Mouse (Mus musculus) kidney, embryonic 16.5 days (tissue): ENCODE results near the gene Nlgn2. TPM values are rescaled to one million over a fixed set of nuclear protein-coding genes. Genes with fewer than 3 reads are reported as not detected.
A peak's percentile ranks its signal among the peaks of the same experiment; 100 is the strongest.
"Not testable (repeated sequence)": the region's sequence is repeated elsewhere in the genome, so short reads cannot be mapped to it uniquely, and the experiment has no call there.

Experiments used
- ATAC-seq: fragments of 200-750 bp; cut with Nextera tagmentation; 2 replicates; pipeline ENCODE4 v1.8.0; 2017; ENCODE audit warnings: moderate TSS enrichment; ENCODE audit not compliant: low FRiP score, low TSS enrichment
- H3K27ac ChIP-seq: fragments of 300-500 bp; sonication (generic); 2 replicates; pipeline ENCODE4 v1.5.1; 2014; ENCODE audit warnings: low read length
- H3K27me3 ChIP-seq: fragments of 300-500 bp; sonication (generic); 2 replicates; pipeline ENCODE4 v1.6.1; 2014; ENCODE audit warnings: low read length, control low read depth, mixed read lengths; ENCODE audit not compliant: insufficient read depth
- H3K36me3 ChIP-seq: fragments of 300-500 bp; sonication (generic); 2 replicates; pipeline ENCODE4 v1.6.1; 2014; ENCODE audit warnings: low read length, control low read depth, mixed read lengths; ENCODE audit not compliant: insufficient read depth
- H3K4me1 ChIP-seq: fragments of 300-500 bp; sonication (generic); 2 replicates; pipeline ENCODE4 v1.6.1; 2014; ENCODE audit warnings: low read length, control low read depth, mixed read lengths; ENCODE audit not compliant: insufficient read depth
- H3K4me2 ChIP-seq: fragments of 300-500 bp; sonication (generic); replicated peaks from 2 replicates; pipeline ENCODE4 v1.6.1; 2014; ENCODE audit warnings: low read depth, low read length
- H3K4me3 ChIP-seq: fragments of 300-500 bp; sonication (generic); 2 replicates; pipeline ENCODE4 v1.5.1; 2014; ENCODE audit warnings: mild to moderate bottlenecking, low read length
- H3K9ac ChIP-seq: fragments of 300-500 bp; sonication (generic); replicated peaks from 2 replicates; pipeline ENCODE4 v1.6.1; 2014; ENCODE audit warnings: low read length
- H3K9me3 ChIP-seq: fragments of 300-500 bp; sonication (generic); 2 replicates; pipeline ENCODE4 v1.6.1; 2016; ENCODE audit warnings: low read length, control low read depth
- WGBS: fragments of 180-500 bp; shearing (Covaris S2); extraction: QIAGEN DNeasy Blood & Tissue Kit; methylation state at CpG from one replicate; pipeline ENCODE4 v1.1.7; 2014; 5-methylcytosine and 5-hydroxymethylcytosine counted together
- polyA plus RNA-seq: library from polyadenylated mRNA; unstranded; fragments of >200 nt; fragmentation: Nextera tagmentation; extraction: Ambion mirVana; gene quantifications from 2 replicates; pipeline ENCODE4 v1.2.1, GENCODE M21; 2015

Nlgn2 gene
- polyA plus RNA-seq, 1 experiment from 2014 or later: 6.0 TPM

- Histone ChIP-seq H3K9ac (no peak overlapping the region), H3K4me1 (no peaks in the 10 kb centered on the region), H3K9me3 (no peaks in the 10 kb centered on the region), H3K27me3 (no peaks in the 10 kb centered on the region), H3K4me2 (no peak overlapping the region), H3K27ac (no peak overlapping the region), H3K36me3 (no peaks in the 10 kb centered on the region), H3K4me3 (no peak overlapping the region)
- WGBS: 81% methylated on average over 9 of the region's 9 CpGs
- ATAC-seq: no peak
Observed at GRCm38 (mm10) chr11:69865561-69865960, 28.0 kb upstream of the Nlgn2 start.

- H3K4me1 ChIP-seq: no peaks in the 10 kb centered on the region
- no peaks in the 10 kb centered on the region for H3K36me3 ChIP-seq
- no peak overlapping the region for H3K9ac ChIP-seq
- ATAC-seq: no peak
- no peak overlapping the region for H3K4me3 ChIP-seq
- no peaks in the 10 kb centered on the region for H3K9me3 ChIP-seq
- H3K27me3 ChIP-seq: no peaks in the 10 kb centered on the region
- H3K4me2 ChIP-seq: no peak overlapping the region
- WGBS: 31% methylated on average over 8 of the region's 8 CpGs
- no peak overlapping the region for H3K27ac ChIP-seq
Observed at GRCm38 (mm10) chr11:69864138-69864860, 26.7 kb upstream of the Nlgn2 start.

- 39% methylated on average over 3 of the region's 3 CpGs for WGBS
- not testable (repeated sequence) for H3K9me3 ChIP-seq, H3K4me1 ChIP-seq, H3K4me2 ChIP-seq, H3K4me3 ChIP-seq, H3K9ac ChIP-seq, H3K36me3 ChIP-seq, H3K27ac ChIP-seq, ATAC-seq, H3K27me3 ChIP-seq
Observed at GRCm38 (mm10) chr11:69863729-69864128, 26.1 kb upstream of the Nlgn2 start.

GRCm38 (mm10) chr11:69858113-69858998 is 20.8 kb upstream of the Nlgn2 start, which contains the start of gene Tnk1:
Gene Tnk1, minus strand, starts transcription at chr11:69858730.
- peak within 1 kb of the TSS; percentile 58; the same call in 1 of the 2 replicates for H3K27ac ChIP-seq
- H3K4me1 ChIP-seq: peaks cover 4% of the 10 kb centered on the region; the same call in 1 of the 2 replicates
- ATAC-seq: peak; percentile 59; the same call in 1 of the 2 replicates
- peak within 1 kb of the TSS; percentile 52 for H3K4me2 ChIP-seq
- H3K9ac ChIP-seq: peak within 1 kb of the TSS; percentile 68
- 18% methylated on average over 30 of the region's 30 CpGs for WGBS
- H3K4me3 ChIP-seq: peak within 1 kb of the TSS; percentile 45
- H3K9me3 ChIP-seq: no peaks in the 10 kb centered on the region
- peaks cover 15% of the 10 kb centered on the region for H3K27me3 ChIP-seq
- H3K36me3 ChIP-seq: no peaks in the 10 kb centered on the region

- 23% methylated on average over 16 of the region's 16 CpGs for WGBS
- no peak overlapping the region for H3K9ac ChIP-seq
- peak overlapping the region; percentile 29; the same call in 1 of the 2 replicates for H3K4me2 ChIP-seq
Observed at GRCm38 (mm10) chr11:69855347-69855746, 17.8 kb upstream of the Nlgn2 start.

GRCm38 (mm10) chr11:69854680-69855079 is 17.1 kb upstream of the Nlgn2 start:
- Histone ChIP-seq H3K27ac (no peak overlapping the region), H3K9ac (no peak overlapping the region)

More at GRCm38 (mm10) chr11:69855347-69855746, 17.8 kb upstream of the Nlgn2 start:
- Histone ChIP-seq H3K36me3 (peaks cover 20% of the 10 kb centered on the region), H3K4me1 (peaks cover 4% of the 10 kb centered on the region; the same call in 1 of the 2 replicates), H3K27ac (no peak overlapping the region), H3K9me3 (no peaks in the 10 kb centered on the region), H3K4me3 (no peak overlapping the region), H3K27me3 (peaks cover 15% of the 10 kb centered on the region)
- ATAC-seq: peak; percentile 41; the same call in 1 of the 2 replicates

GRCm38 (mm10) chr11:69853994-69854393 is 16.4 kb upstream of the Nlgn2 start:
- 61% methylated on average over 7 of the region's 7 CpGs for WGBS
- ATAC-seq: no peak
- H3K4me3 ChIP-seq: no peak overlapping the region
- peaks cover 15% of the 10 kb centered on the region for H3K27me3 ChIP-seq
- peaks cover 4% of the 10 kb centered on the region; the same call in 1 of the 2 replicates for H3K4me1 ChIP-seq
- no peak overlapping the region for H3K4me2 ChIP-seq
- H3K9ac ChIP-seq: no peak overlapping the region
- no peak overlapping the region for H3K27ac ChIP-seq
- H3K36me3 ChIP-seq: peaks cover 33% of the 10 kb centered on the region
- no peaks in the 10 kb centered on the region for H3K9me3 ChIP-seq

More at GRCm38 (mm10) chr11:69854680-69855079, 17.1 kb upstream of the Nlgn2 start:
- ATAC-seq: no peak
- peaks cover 15% of the 10 kb centered on the region for H3K27me3 ChIP-seq
- H3K36me3 ChIP-seq: peaks cover 26% of the 10 kb centered on the region
- no peaks in the 10 kb centered on the region for H3K9me3 ChIP-seq
- no peak overlapping the region for H3K4me3 ChIP-seq
- no peak overlapping the region for H3K4me2 ChIP-seq
- peaks cover 4% of the 10 kb centered on the region; the same call in 1 of the 2 replicates for H3K4me1 ChIP-seq
- WGBS: 80% methylated on average over 10 of the region's 10 CpGs

- no peak overlapping the region for H3K4me3 ChIP-seq
- H3K27me3 ChIP-seq: no peaks in the 10 kb centered on the region
- H3K9me3 ChIP-seq: no peaks in the 10 kb centered on the region
- ATAC-seq: no peak
- 77% methylated on average over 8 of the region's 8 CpGs for WGBS
- H3K27ac ChIP-seq: no peak overlapping the region
- no peak overlapping the region for H3K9ac ChIP-seq
- peaks cover 17% of the 10 kb centered on the region for H3K4me1 ChIP-seq
- no peak overlapping the region for H3K4me2 ChIP-seq
- peaks cover 42% of the 10 kb centered on the region for H3K36me3 ChIP-seq
Observed at GRCm38 (mm10) chr11:69850754-69851153, 13.2 kb upstream of the Nlgn2 start.

GRCm38 (mm10) chr11:69849884-69850283 is 12.3 kb upstream of the Nlgn2 start:
- H3K9ac ChIP-seq: no peak overlapping the region
- H3K9me3 ChIP-seq: no peaks in the 10 kb centered on the region
- 96% methylated on average over 15 of the region's 15 CpGs for WGBS
- no peak overlapping the region for H3K4me2 ChIP-seq
- H3K36me3 ChIP-seq: peaks cover 42% of the 10 kb centered on the region
- ATAC-seq: no peak
- peaks cover 19% of the 10 kb centered on the region for H3K4me1 ChIP-seq
- H3K27ac ChIP-seq: no peak overlapping the region
- no peaks in the 10 kb centered on the region for H3K27me3 ChIP-seq
- no peak overlapping the region for H3K4me3 ChIP-seq
